8 mouse cellular contexts compared by ENCODE assay signal in genomic region chr10:81564216-81564615, GRCm38 (mm10). TPM values are rescaled to one million over a fixed set of nuclear protein-coding genes. Genes with fewer than 3 reads are reported as not detected.
DNase-seq lines count a peak whose midpoint lies in the region; ATAC-seq lines count a peak whose summit lies in the region.

No protein-coding gene starts in this region.

- peak; percentile 80 for DNase-seq in embryo, embryonic 10 days (ENCODE audit: low spot score)
- DNase-seq in embryo, embryonic 10.5 days (ENCODE audit: low spot score), result no peak
- peak; percentile 80 to 82 for DNase-seq in heart, postnatal 10 days
- peak; percentile 67 to 89 for DNase-seq in kidney, postnatal 25 days
- peak; percentile 95 for DNase-seq in midbrain, embryonic 11.5 days (ENCODE audit: low spot score, missing footprints)
- no peak for DNase-seq in T-cell, adult 2 months (ENCODE audit: low spot score)
- DNase-seq in layer of hippocampus, postnatal 36 days, result no peak

- peaks cover 73% of the 10 kb centered on the region for H3K4me1 ChIP-seq in embryonic facial prominence, embryonic 13.5 days
- peaks cover 57% of the 10 kb centered on the region for H3K4me1 ChIP-seq in midbrain, embryonic 11.5 days (ENCODE audit: control insufficient read depth, insufficient read depth, low read length)

- no peaks in the 10 kb centered on the region for H3K9me3 ChIP-seq in embryonic facial prominence, embryonic 13.5 days
- H3K9me3 ChIP-seq in midbrain, embryonic 11.5 days (ENCODE audit: control insufficient read depth, low read length), result no peaks in the 10 kb centered on the region

- H3K4me2 ChIP-seq in embryonic facial prominence, embryonic 13.5 days, result peak overlapping the region; percentile 56
- peak overlapping the region; percentile 38 for H3K4me2 ChIP-seq in midbrain, embryonic 11.5 days

- peaks cover 52% of the 10 kb centered on the region for H3K36me3 ChIP-seq in embryonic facial prominence, embryonic 13.5 days
- peaks cover 8% of the 10 kb centered on the region for H3K36me3 ChIP-seq in midbrain, embryonic 11.5 days (ENCODE audit: control insufficient read depth, insufficient read depth, low read length)

- 6% methylated on average over 10 of the region's 10 CpGs for WGBS in embryonic facial prominence, embryonic 13.5 days
- WGBS in midbrain, embryonic 11.5 days, result 3% methylated on average over 10 of the region's 10 CpGs

- ATAC-seq in embryonic facial prominence, embryonic 13.5 days (ENCODE audit: insufficient number of reproducible peaks, insufficient read depth, low FRiP score, low TSS enrichment, low read depth), result no peak
- peak; percentile 6; the same call in 1 of the 2 replicates for ATAC-seq in midbrain, embryonic 11.5 days (ENCODE audit: low FRiP score)

- H3K9ac ChIP-seq in embryonic facial prominence, embryonic 13.5 days, result peak overlapping the region; percentile 57
- peak overlapping the region; percentile 36; the same call in 1 of the 2 replicates for H3K9ac ChIP-seq in midbrain, embryonic 11.5 days (ENCODE audit: low read length)

- intact Hi-C loops in heart, postnatal 10 days (cut with DNase I), result no loop called here

- H3K4me3 ChIP-seq in embryonic facial prominence, embryonic 13.5 days, result peak overlapping the region; percentile 29
- H3K4me3 ChIP-seq in midbrain, embryonic 11.5 days (ENCODE audit: low read depth, low read length), result peak overlapping the region; percentile 15

- no peaks in the 10 kb centered on the region for H3K27me3 ChIP-seq in embryonic facial prominence, embryonic 13.5 days
- peaks cover 23% of the 10 kb centered on the region for H3K27me3 ChIP-seq in midbrain, embryonic 11.5 days (ENCODE audit: control insufficient read depth, insufficient read depth, low read length)

- H3K27ac ChIP-seq in embryonic facial prominence, embryonic 13.5 days, result peak overlapping the region; percentile 71
- H3K27ac ChIP-seq in midbrain, embryonic 11.5 days (ENCODE audit: low read depth, low read length), result 0 out of 2 replicates have a peak overlapping the region, but pooled peaks have one; percentile 27

RNA-seq across cellular contexts. Expression of gene Aes, which starts 4.9 kb away (rescaled TPM):
- 464 and 465 TPM in 2 replicates for polyA plus RNA-seq in embryonic facial prominence, embryonic 13.5 days (2015; fragmentation: Nextera tagmentation; extraction: Ambion mirVana)
- total RNA-seq in heart, postnatal 10 days (2021), result 100 to 1,000 TPM; 867 to 890 TPM
- polyA plus RNA-seq in midbrain, embryonic 11.5 days (2014; fragmentation: Nextera tagmentation; extraction: Ambion mirVana), result 306 and 325 TPM in 2 replicates
- 100 to 1,000 TPM; 667 to 720 TPM for total RNA-seq in layer of hippocampus, postnatal 36 days (2021)

RNA-seq across cellular contexts. Expression of gene Tle2, which starts 10.1 kb away (rescaled TPM):
- 63.4 and 71.4 TPM in 2 replicates for polyA plus RNA-seq in embryonic facial prominence, embryonic 13.5 days (2015; fragmentation: Nextera tagmentation; extraction: Ambion mirVana)
- total RNA-seq in heart, postnatal 10 days (2021), result 10 to 100 TPM in 1 of 2 experiments, 1 to 10 TPM in 1; 8.1 to 11.2 TPM
- polyA plus RNA-seq in midbrain, embryonic 11.5 days (2014; fragmentation: Nextera tagmentation; extraction: Ambion mirVana), result 6.0 and 6.2 TPM in 2 replicates
- total RNA-seq in layer of hippocampus, postnatal 36 days (2021), result 10 to 100 TPM; 33.2 to 33.9 TPM

RNA-seq across cellular contexts. Expression of gene Gna11, which starts 19.2 kb away (rescaled TPM):
- polyA plus RNA-seq in embryonic facial prominence, embryonic 13.5 days (2015; fragmentation: Nextera tagmentation; extraction: Ambion mirVana), result 84.2 and 90.1 TPM in 2 replicates
- 10 to 100 TPM; 59.2 to 60.6 TPM for total RNA-seq in heart, postnatal 10 days (2021)
- 55.8 and 59.3 TPM in 2 replicates for polyA plus RNA-seq in midbrain, embryonic 11.5 days (2014; fragmentation: Nextera tagmentation; extraction: Ambion mirVana)
- 100 to 1,000 TPM; 113 to 117 TPM for total RNA-seq in layer of hippocampus, postnatal 36 days (2021)

RNA-seq across cellular contexts. Expression of gene Tle6, which starts 36.7 kb away (rescaled TPM):
- 12.8 and 17.2 TPM in 2 replicates for polyA plus RNA-seq in embryonic facial prominence, embryonic 13.5 days (2015; fragmentation: Nextera tagmentation; extraction: Ambion mirVana)
- total RNA-seq in heart, postnatal 10 days (2021), result 10 to 100 TPM; 10.2 to 11.1 TPM
- 4.6 and 6.0 TPM in 2 replicates for polyA plus RNA-seq in midbrain, embryonic 11.5 days (2014; fragmentation: Nextera tagmentation; extraction: Ambion mirVana)
- 1 to 10 TPM; 1.3 to 3.0 TPM for total RNA-seq in layer of hippocampus, postnatal 36 days (2021)

RNA-seq across cellular contexts. Expression of gene Gna15, which starts 40.2 kb away (rescaled TPM):
- polyA plus RNA-seq in embryonic facial prominence, embryonic 13.5 days (2015; fragmentation: Nextera tagmentation; extraction: Ambion mirVana), result 2.0 and 2.1 TPM in 2 replicates
- under 1 TPM; 0.60 to 0.74 TPM for total RNA-seq in heart, postnatal 10 days (2021)
- polyA plus RNA-seq in midbrain, embryonic 11.5 days (2014; fragmentation: Nextera tagmentation; extraction: Ambion mirVana), result 1.1 and 1.4 TPM in 2 replicates
- 1 to 10 TPM; 3.0 to 3.4 TPM for total RNA-seq in layer of hippocampus, postnatal 36 days (2021)

Comparison
In these comparisons a context has a peak if more than half of its experiments do, and no peak if none do; other contexts are left out.
1. DNase-seq: peak in embryo, embryonic 10 days (single experiment), heart, postnatal 10 days (2 of 2), kidney, postnatal 25 days (2 of 2) and midbrain, embryonic 11.5 days (single experiment); none in embryo, embryonic 10.5 days (single experiment), T-cell, adult 2 months (single experiment) and layer of hippocampus, postnatal 36 days (0 of 2).